Mouse (Mus musculus) layer of hippocampus, postnatal 10 days (tissue): ENCODE measurements around the gene Dnajb2. TPM values are rescaled to one million over a fixed set of nuclear protein-coding genes. Genes with fewer than 3 reads are reported as not detected.
A peak's percentile ranks its signal among the peaks of the same experiment; 100 is the strongest.
"Not testable (repeated sequence)": the region's sequence is repeated elsewhere in the genome, so short reads cannot be mapped to it uniquely, and the experiment has no call there.

Experiments used
- DNase-seq, 2 experiments: peaks; one replicate each; pipeline ENCODE4 v3.0.0; 2021; ENCODE audit warnings: low spot score in 2 of 2
- total RNA-seq, 2 experiments: library from RNA; stranded (reverse); gene quantifications; 2 replicates each; pipeline ENCODE4 v1.2.3; 2021

Gene Dnajb2
- total RNA-seq, 2 experiments from 2014 or later: 52.9 to 60.9 TPM

- peak; percentile 49 to 63 for DNase-seq
Observed at GRCm38 (mm10) chr1:75218227-75219001, 17.8 kb upstream of the Dnajb2 start.

GRCm38 (mm10) chr1:75219078-75219477 lies 17.1 kb upstream of the Dnajb2 start:
- peak; percentile 80 to 89 for DNase-seq

- DNase-seq: no peak
Observed at GRCm38 (mm10) chr1:75219531-75219930, 16.7 kb upstream of the Dnajb2 start, which contains the start of gene Tuba4a. TSS of gene Tuba4a (minus strand) at chr1:75219865.

GRCm38 (mm10) chr1:75221538-75221937 lies 14.7 kb upstream of the Dnajb2 start:
- DNase-seq: no peak

GRCm38 (mm10) chr1:75222926-75223325 lies 13.3 kb upstream of the Dnajb2 start:
- no peak for DNase-seq

- no peak for DNase-seq
Observed at GRCm38 (mm10) chr1:75223532-75223931, 12.7 kb upstream of the Dnajb2 start.

GRCm38 (mm10) chr1:75225473-75225872 lies 10.7 kb upstream of the Dnajb2 start:
- no peak for DNase-seq

GRCm38 (mm10) chr1:75226138-75226537 lies 10.1 kb upstream of the Dnajb2 start:
- DNase-seq: no peak

- DNase-seq: no peak
Observed at GRCm38 (mm10) chr1:75227653-75228052, 8.6 kb upstream of the Dnajb2 start.

GRCm38 (mm10) chr1:75229158-75229557 lies 7.0 kb upstream of the Dnajb2 start:
- no peak for DNase-seq

- no peak for DNase-seq
Observed at GRCm38 (mm10) chr1:75230335-75230994, 5.7 kb upstream of the Dnajb2 start.

- no peak for DNase-seq
Observed at GRCm38 (mm10) chr1:75231224-75231623, 5.0 kb upstream of the Dnajb2 start.

GRCm38 (mm10) chr1:75231664-75232152 lies 4.5 kb upstream of the Dnajb2 start, which contains the start of gene A630095N17Rik:
TSS of gene A630095N17Rik (minus strand) at chr1:75232102.
- no peak for DNase-seq

GRCm38 (mm10) chr1:75232489-75232888 lies 3.7 kb upstream of the Dnajb2 start:
- not testable (repeated sequence) for DNase-seq

- peak; percentile 63 to 77 for DNase-seq
Observed at GRCm38 (mm10) chr1:75234606-75235005, 1.6 kb upstream of the Dnajb2 start.

- no peak for DNase-seq
Observed at GRCm38 (mm10) chr1:75239591-75239990, 3.4 kb downstream of the Dnajb2 start.

- DNase-seq: no peak
Observed at GRCm38 (mm10) chr1:75243411-75243810, 7.2 kb downstream of the Dnajb2 start.

GRCm38 (mm10) chr1:75244175-75244826 lies 8.1 kb downstream of the Dnajb2 start:
- no peak for DNase-seq

GRCm38 (mm10) chr1:75244836-75245235 lies 8.6 kb downstream of the Dnajb2 start:
- peak; percentile 62 for DNase-seq

GRCm38 (mm10) chr1:75247071-75247930 lies 11.1 kb downstream of the Dnajb2 start:
- no peak for DNase-seq
